Mouse (Mus musculus): ENCODE measurements around the gene Apba1. TPM values are rescaled to one million over a fixed set of nuclear protein-coding genes. Genes with fewer than 3 reads are reported as not detected.

Gene Apba1
- total RNA-seq, 2 experiments from 2014 or later: 239 to 266 TPM

- intact Hi-C loops (cut with DNase I): loop anchor here (2.0 to 5.0 kb wide), 2 partner anchors 101 to 103 kb away; partner anchors contain the start of gene Apba1
Observed at GRCm38 (mm10) chr19:23860151-23860820, 101.6 kb downstream of the Apba1 start.

GRCm38 (mm10) chr19:23862736-23863135, 104.0 kb downstream of the Apba1 start:
- intact Hi-C loops (cut with DNase I): loop anchor here (5.0 kb wide), 1 partner anchor 105 kb away; the partner anchor contains the start of gene Apba1
- no peak for DNase-seq (ENCODE audit: extremely low spot score in 1 of 2, low spot score in 2 of 2)

More at GRCm38 (mm10) chr19:23860151-23860820, 101.6 kb downstream of the Apba1 start:
- peak in 1 of 2 experiments; percentile 43 for DNase-seq (ENCODE audit: extremely low spot score in 1 of 2, low spot score in 2 of 2)

- intact Hi-C loops (cut with DNase I): loop anchor here (5.0 kb wide), 1 partner anchor 107 kb away; the partner anchor contains the start of gene Apba1
- peak in 1 of 2 experiments; percentile 46 for DNase-seq (ENCODE audit: extremely low spot score in 1 of 2, low spot score in 2 of 2)
Observed at GRCm38 (mm10) chr19:23863959-23864358, 105.3 kb downstream of the Apba1 start.

- peak in 1 of 2 experiments; percentile 34 for DNase-seq (ENCODE audit: extremely low spot score in 1 of 2, low spot score in 2 of 2)
- intact Hi-C loops (cut with DNase I): no loop called here
Observed at GRCm38 (mm10) chr19:23866045-23866444, 107.4 kb downstream of the Apba1 start.

GRCm38 (mm10) chr19:23867052-23867451, 108.4 kb downstream of the Apba1 start:
- DNase-seq (ENCODE audit: extremely low spot score in 1 of 2, low spot score in 2 of 2): no peak
- intact Hi-C loops (cut with DNase I): no loop called here

- intact Hi-C loops (cut with DNase I): no loop called here
- DNase-seq (ENCODE audit: extremely low spot score in 1 of 2, low spot score in 2 of 2): peak in 1 of 2 experiments; percentile 69
Observed at GRCm38 (mm10) chr19:23867589-23867988, 108.9 kb downstream of the Apba1 start.

- intact Hi-C loops (cut with DNase I): no loop called here
- DNase-seq (ENCODE audit: extremely low spot score in 1 of 2, low spot score in 2 of 2): no peak
Observed at GRCm38 (mm10) chr19:23874502-23874901, 115.8 kb downstream of the Apba1 start.

GRCm38 (mm10) chr19:23875819-23876218, 117.1 kb downstream of the Apba1 start:
- intact Hi-C loops (cut with DNase I): no loop called here
- no peak for DNase-seq (ENCODE audit: extremely low spot score in 1 of 2, low spot score in 2 of 2)

GRCm38 (mm10) chr19:23879862-23880261, 121.2 kb downstream of the Apba1 start:
- intact Hi-C loops (cut with DNase I): no loop called here
- peak in 1 of 2 experiments; percentile 66 for DNase-seq (ENCODE audit: extremely low spot score in 1 of 2, low spot score in 2 of 2)

- intact Hi-C loops (cut with DNase I): no loop called here
- no peak for DNase-seq (ENCODE audit: extremely low spot score in 1 of 2, low spot score in 2 of 2)
Observed at GRCm38 (mm10) chr19:23886169-23886568, 127.5 kb downstream of the Apba1 start.

GRCm38 (mm10) chr19:23891421-23891820, 132.7 kb downstream of the Apba1 start:
- DNase-seq (ENCODE audit: extremely low spot score in 1 of 2, low spot score in 2 of 2): no peak
- intact Hi-C loops (cut with DNase I): no loop called here

GRCm38 (mm10) chr19:23892633-23893032, 133.9 kb downstream of the Apba1 start:
- no peak for DNase-seq (ENCODE audit: extremely low spot score in 1 of 2, low spot score in 2 of 2)
- intact Hi-C loops (cut with DNase I): no loop called here

GRCm38 (mm10) chr19:23893093-23893889, 134.6 kb downstream of the Apba1 start:
- peak; percentile 16 to 82 for DNase-seq (ENCODE audit: extremely low spot score in 1 of 2, low spot score in 2 of 2)
- intact Hi-C loops (cut with DNase I): no loop called here

- intact Hi-C loops (cut with DNase I): no loop called here
- no peak for DNase-seq (ENCODE audit: extremely low spot score in 1 of 2, low spot score in 2 of 2)
Observed at GRCm38 (mm10) chr19:23893946-23894345, 135.3 kb downstream of the Apba1 start.

GRCm38 (mm10) chr19:23894822-23895221, 136.1 kb downstream of the Apba1 start:
- intact Hi-C loops (cut with DNase I): no loop called here
- no peak for DNase-seq (ENCODE audit: extremely low spot score in 1 of 2, low spot score in 2 of 2)

- intact Hi-C loops (cut with DNase I): no loop called here
- no peak for DNase-seq (ENCODE audit: extremely low spot score in 1 of 2, low spot score in 2 of 2)
Observed at GRCm38 (mm10) chr19:23896915-23897314, 138.2 kb downstream of the Apba1 start.

- no peak for DNase-seq (ENCODE audit: extremely low spot score in 1 of 2, low spot score in 2 of 2)
- intact Hi-C loops (cut with DNase I): no loop called here
Observed at GRCm38 (mm10) chr19:23898501-23898900, 139.8 kb downstream of the Apba1 start.

GRCm38 (mm10) chr19:23901177-23901576, 142.5 kb downstream of the Apba1 start:
- intact Hi-C loops (cut with DNase I): no loop called here
- peak in 1 of 2 experiments; percentile 53 for DNase-seq (ENCODE audit: extremely low spot score in 1 of 2, low spot score in 2 of 2)

- peak in 1 of 2 experiments; percentile 51 for DNase-seq (ENCODE audit: extremely low spot score in 1 of 2, low spot score in 2 of 2)
- intact Hi-C loops (cut with DNase I): no loop called here
Observed at GRCm38 (mm10) chr19:23901768-23902167, 143.1 kb downstream of the Apba1 start.

- intact Hi-C loops (cut with DNase I): no loop called here
- DNase-seq (ENCODE audit: extremely low spot score in 1 of 2, low spot score in 2 of 2): no peak
Observed at GRCm38 (mm10) chr19:23903066-23903465, 144.4 kb downstream of the Apba1 start.

Data from left cerebral cortex, postnatal 10 days (tissue).